Mouse (Mus musculus) hematopoietic stem cell, adult 5-6 weeks (primary cell): ENCODE results near the gene Flvcr2. TPM values are rescaled to one million over a fixed set of nuclear protein-coding genes. Genes with fewer than 3 reads are reported as not detected.

Source experiments
- ATAC-seq, 2 experiments: fragments of 125-278 bp in 1 of 2; replicated peaks in 1 of 2; 2 replicates each; pipeline ENCODE4 v1.8.0; 2016 to 2017; ENCODE audit warnings: inconsistent platforms in 2 of 2, mild to moderate bottlenecking in 2 of 2, moderate number of reproducible peaks in 2 of 2, low read depth in 1 of 2, moderate TSS enrichment in 1 of 2; ENCODE audit not compliant: low FRiP score in 2 of 2, poor library complexity in 2 of 2, severe bottlenecking in 2 of 2, insufficient read depth in 1 of 2, low TSS enrichment in 1 of 2
- total RNA-seq: library from RNA; stranded (forward); fragments of 172-1452, 232-1000 nt; gene quantifications from 2 replicates; pipeline ENCODE4 v1.2.3, GENCODE M21; 2017

Flvcr2 gene
- 0.45 TPM in 1 of 2 replicates, not detected in the other for total RNA-seq

GRCm38 (mm10) chr12:85745827-85746695, at the start of gene Flvcr2:
Flvcr2 (plus strand) TSS chr12:85746539.
- ATAC-seq: peak; percentile 91 to 96

DNA sequence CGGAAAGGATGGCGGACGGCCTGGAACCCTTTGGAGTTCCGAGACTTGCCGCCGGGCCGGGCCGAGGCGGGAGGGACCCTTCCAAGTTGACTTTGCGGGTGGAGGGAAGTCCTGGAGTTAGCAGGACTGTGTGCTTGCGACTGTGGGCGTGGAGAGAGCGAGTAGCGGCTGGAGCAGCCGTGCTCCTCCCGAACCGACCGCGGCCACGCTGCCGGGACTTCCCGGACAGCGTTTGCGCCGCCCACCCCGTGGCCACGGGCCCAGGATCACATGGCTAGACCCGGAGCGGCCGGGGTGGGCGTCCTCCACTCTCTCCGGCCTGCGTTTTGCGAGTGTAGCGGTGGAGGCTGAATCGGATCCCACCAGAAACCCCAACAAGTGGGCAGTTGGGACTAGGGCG, 48.2 kb upstream of the Flvcr2 start:
- peak; percentile 94 to 98 for ATAC-seq

DNA sequence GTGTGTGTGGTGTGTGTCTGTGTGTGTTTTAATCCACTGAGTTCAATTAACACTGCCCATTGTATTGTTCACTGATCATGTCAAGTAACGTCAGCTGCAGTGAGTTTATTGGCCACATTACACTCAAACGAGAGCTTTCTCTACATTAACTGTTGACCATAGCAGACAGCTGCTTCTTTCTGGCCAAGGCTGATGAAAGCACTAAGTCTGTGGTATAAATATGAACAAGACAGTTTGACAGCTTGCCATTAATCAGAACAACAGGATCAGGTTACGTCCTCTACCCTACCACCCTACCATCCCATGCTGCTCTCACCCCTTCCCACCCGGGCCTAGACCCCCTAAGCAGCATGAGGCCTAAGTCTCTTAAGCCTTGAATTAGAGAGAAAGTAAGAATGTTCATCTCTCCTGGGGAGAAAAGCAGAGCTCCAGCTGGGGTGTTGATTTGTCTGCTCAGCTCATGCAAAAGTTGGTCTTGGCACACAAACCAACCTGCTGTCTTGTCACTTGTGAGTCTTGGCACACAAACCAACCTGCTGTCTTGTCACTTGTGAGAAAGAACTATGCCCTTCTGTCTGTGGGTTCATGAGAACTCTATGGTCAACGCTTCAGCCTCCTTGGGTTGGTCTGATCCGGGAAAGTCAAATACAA, 46.0 kb upstream of the Flvcr2 start:
- ATAC-seq: no peak

DNA sequence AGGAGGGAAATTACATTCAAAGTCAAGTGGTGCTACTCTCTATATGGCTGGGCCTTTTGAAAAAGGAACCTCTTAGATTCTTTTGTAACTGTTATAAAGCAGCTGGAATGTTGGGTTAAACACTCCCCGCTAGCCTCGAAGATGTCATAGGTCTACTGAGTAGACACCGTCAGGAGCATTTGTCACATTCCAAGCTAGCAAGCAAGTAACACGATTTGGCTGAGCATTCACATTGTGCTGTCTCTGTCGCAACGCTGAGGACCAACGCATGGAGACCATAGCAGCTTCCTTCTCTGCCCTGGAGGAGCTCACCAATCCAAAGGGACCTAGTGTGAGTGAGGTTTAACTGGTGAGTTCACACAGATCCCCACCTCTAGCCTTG, 45.5 kb upstream of the Flvcr2 start:
- ATAC-seq: no peak

GRCm38 (mm10) chr12:85702166-85703055, 43.9 kb upstream of the Flvcr2 start:
- ATAC-seq: no peak

DNA sequence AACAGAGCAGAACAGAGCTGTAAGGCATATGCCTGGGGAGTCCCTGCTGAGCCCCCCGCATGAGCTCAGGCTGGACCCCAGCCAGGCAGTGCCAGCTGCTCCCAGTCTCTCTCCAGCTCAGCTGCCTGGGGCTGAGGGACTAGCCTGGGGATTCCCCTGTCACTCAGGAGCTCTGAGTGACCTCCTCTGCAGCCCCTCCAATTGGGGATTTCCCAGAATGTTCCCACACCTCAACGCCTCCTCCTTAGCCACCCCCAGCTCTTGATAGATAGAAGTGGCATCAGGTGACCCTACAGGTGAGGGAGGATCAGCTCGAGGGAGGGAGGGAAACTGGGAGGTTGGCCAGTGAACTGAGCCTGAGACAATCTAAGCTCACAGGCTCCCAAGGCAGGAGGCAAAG, 42.8 kb upstream of the Flvcr2 start:
- no peak for ATAC-seq

DNA sequence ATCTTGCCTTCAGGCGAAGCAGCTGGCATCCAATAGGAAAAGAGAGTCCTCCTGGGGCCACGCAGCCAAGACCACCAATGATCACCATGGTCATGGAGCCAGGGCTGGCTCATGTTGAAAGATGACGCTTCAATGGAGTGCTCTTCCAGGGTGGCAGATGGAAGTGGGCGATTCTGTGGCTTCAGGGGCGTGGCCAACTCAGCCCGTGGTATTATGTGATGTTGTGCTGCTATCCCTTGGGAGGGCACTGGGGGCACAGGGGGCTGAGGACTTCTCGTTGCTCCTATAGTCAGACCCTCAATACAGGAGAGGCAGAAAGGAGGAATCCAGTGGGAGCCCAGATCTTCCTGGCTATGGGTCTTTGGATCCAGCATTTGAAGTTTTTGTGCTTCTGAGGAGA, 41.8 kb upstream of the Flvcr2 start:
- ATAC-seq: peak; percentile 33 to 35; a peak in 3 of 4 replicates

GRCm38 (mm10) chr12:85705002-85705830, 41.1 kb upstream of the Flvcr2 start:
- peak; percentile 91 to 92 for ATAC-seq

- no peak for ATAC-seq
Measured at GRCm38 (mm10) chr12:85705831-85706530, 40.4 kb upstream of the Flvcr2 start.

GRCm38 (mm10) chr12:85706906-85707305, 39.4 kb upstream of the Flvcr2 start:
- ATAC-seq: no peak

- ATAC-seq: no peak
Measured at GRCm38 (mm10) chr12:85707391-85707790, 38.9 kb upstream of the Flvcr2 start.

GRCm38 (mm10) chr12:85708556-85708955, 37.8 kb upstream of the Flvcr2 start:
- no peak for ATAC-seq

GRCm38 (mm10) chr12:85710695-85711094, 35.6 kb upstream of the Flvcr2 start:
- peak in 1 of 2 experiments; percentile 58; a peak in 3 of 4 replicates for ATAC-seq

DNA sequence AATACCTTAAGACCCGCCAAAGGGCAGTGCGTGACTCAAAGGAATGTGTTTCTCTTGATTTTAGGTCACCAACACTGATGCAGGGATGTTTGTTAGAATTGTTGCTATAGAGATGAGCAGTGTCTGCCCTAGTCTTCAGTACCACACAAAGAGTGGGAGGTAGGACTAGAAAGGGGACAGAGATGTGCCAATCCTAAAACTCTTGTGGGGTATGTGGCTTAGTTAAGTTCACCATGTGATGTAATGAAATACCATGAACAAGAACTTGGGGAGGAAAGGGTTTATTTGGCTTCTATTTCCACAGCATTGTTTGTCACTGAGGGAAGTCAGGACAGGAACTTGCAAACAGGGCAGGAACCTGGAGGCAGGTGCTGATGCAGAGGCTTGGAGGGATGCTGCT, 33.8 kb upstream of the Flvcr2 start:
- ATAC-seq: no peak

- no peak for ATAC-seq
Measured at GRCm38 (mm10) chr12:85714126-85714525, 32.2 kb upstream of the Flvcr2 start.

DNA sequence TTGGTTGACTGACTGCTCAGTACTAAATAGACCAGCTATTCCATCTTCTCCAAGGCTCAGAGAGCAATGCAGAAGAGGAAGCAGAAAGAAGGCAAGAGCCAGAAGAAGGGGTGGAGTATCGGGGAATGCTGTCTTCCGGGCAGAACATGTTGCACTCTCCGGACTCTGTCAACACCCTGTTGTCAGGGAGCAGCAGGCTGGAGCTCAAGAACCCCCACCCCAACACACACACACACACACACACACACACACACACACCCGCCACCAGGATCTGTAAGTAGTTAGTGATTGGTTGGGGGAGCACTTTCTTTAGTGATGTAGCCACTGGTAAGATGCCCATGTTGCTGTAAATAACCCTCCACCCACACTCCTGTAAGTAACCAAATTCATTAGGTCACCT, 21.0 kb upstream of the Flvcr2 start:
- no peak for ATAC-seq
